Mouse (Mus musculus) layer of hippocampus, adult 8-10 months (tissue): ENCODE measurements at regions not wholly inside any gene's neighbourhood (a gene's known extent, or its start where the extent isn't known, plus 50 kb on each side); places are given as distances from the start of the nearest gene placed in this dataset.

Source experiments
- DNase-seq, 2 experiments: peaks; one replicate each; pipeline ENCODE4 v3.0.0; 2022; ENCODE audit warnings: low spot score in 2 of 2

DNA sequence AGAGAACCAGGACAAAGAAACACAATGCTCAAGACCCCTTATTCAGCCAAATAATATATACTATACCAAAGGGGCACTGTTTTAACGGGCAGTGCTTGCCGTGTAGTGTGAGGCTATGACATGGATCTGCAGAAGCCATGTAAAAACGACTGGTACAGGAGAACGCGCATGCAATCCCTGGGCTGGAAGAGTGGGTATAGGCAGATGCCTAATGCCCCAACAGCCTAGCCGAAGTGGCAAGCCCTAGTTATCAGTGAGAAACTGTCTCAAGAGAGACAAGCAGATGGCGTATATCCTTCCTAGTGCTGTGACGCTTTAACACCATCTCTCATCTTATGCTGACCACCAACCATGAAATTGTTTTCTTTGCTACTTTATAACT is 262.8 kb downstream of the Ankrd50 start:
- no peak for DNase-seq

- peak in 1 of 2 experiments; percentile 53 for DNase-seq
These were observed 263.5 kb downstream of the Ankrd50 start for GRCm38 (mm10) chr3:38220934-38221833.

DNA sequence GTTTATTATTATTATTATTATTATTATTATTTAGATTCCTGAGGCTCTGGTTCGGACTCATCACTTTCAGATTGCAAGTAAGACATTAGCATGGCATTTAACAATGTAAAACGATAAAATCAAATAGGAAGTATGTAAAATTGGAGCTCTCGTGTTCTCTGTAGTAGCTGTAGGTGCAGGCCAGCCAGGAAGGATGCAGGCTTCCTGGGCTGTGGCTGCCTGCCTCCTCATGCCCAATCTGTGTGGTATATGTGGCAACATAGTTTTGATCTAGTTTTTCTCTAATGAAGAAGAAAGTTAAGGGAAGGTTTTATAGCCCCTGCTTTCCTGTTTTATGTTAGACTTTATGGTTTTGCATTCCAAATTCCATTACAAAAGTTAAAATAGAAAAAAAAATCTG is 275.6 kb downstream of the Ankrd50 start:
- no peak for DNase-seq

GRCm38 (mm10) chr3:38207867-38208266 is 276.8 kb downstream of the Ankrd50 start:
- no peak for DNase-seq

DNA sequence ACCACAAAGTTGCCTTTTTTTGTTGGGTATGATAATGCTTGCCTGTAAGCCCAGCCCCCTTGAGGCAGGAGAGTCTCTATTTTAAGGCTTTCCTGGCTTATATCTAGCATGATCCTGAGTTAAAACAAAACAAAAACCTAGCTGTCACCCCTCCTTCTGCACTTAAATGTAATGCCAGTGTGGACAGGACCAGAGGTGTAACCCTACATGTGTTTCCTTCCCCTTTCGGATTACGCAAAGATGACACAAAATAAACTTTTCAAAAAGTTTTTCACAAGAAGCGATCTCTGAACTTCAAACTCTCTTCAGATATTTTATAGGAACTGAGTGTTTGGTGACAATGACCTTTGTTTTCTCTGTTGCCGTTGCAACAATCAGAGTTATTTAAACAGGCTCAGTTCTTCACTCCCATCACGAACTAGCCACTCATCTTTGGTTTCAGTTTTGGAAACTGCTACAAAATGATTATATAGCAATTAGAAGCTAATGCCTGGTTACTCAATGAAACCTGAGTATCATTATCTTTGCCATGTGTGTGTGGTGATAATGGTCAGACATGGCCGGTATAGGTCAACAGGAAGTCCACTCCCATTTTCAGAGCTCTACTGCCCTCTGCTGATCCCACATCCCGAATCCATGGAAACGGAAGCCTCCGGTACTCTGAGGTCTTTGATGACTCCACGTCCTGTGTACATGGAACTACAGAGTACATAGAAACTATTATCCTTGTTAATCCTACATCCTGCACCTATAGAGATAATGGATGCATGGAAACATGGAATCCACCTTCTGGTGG is 282.6 kb downstream of the Ankrd50 start:
- peak; percentile 20 to 43 for DNase-seq

- DNase-seq, result no peak
These were observed 290.6 kb downstream of the Ankrd50 start for GRCm38 (mm10) chr3:38194001-38194400.

- DNase-seq, result no peak
These were observed 297.2 kb downstream of the Ankrd50 start for GRCm38 (mm10) chr3:38187406-38187896.

GRCm38 (mm10) chr3:38186503-38186902 is 298.1 kb downstream of the Ankrd50 start:
- no peak for DNase-seq

DNA sequence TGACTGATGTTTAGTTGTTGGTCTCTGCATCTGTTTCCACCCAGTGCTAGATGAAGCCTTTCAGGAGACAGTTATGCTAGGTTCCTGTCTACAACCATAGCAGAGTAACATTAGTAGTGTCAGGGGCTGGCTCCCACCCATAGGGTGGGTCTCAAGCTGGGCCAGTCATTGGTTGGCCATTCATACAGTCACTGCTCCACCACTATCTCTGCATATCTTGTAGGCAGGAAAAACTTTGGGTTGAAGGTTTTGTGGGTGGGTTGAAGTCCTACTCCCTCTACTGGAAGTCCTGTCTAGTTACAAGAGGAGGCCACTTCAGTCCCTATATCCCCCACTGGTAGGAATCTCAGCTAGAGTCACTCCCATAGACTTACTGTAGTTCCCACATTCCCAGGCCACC is 306.3 kb downstream of the Ankrd50 start:
- DNase-seq, result no peak

- DNase-seq, result no peak
These were observed 308.7 kb downstream of the Ankrd50 start for GRCm38 (mm10) chr3:38175946-38176345.

DNA sequence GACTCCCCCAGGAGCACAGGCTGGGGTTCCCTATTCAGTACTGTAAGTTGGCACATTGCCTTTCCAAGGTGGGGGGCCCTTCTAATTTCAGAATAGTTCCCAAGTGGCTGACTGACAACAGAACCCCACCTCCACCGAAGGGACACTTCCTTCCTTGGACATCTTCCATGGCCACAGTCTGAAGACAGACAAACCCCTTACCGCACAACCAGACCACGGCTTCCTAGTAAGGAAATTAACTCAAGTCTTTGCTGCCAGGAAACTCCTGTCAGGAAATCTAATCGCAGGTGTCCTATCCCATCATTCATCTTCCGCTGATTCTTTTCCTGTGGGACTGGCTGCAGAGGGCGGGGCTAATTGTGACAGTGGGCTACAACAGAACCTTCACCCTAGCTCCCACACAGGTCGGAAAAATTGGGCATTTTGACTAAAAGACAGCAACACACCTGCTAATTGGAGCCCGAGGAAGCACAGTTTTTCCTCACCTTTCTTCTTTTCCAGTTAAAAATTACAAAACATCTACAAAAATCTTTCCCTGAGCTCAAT is 309.8 kb downstream of the Ankrd50 start:
- DNase-seq, result no peak

DNA sequence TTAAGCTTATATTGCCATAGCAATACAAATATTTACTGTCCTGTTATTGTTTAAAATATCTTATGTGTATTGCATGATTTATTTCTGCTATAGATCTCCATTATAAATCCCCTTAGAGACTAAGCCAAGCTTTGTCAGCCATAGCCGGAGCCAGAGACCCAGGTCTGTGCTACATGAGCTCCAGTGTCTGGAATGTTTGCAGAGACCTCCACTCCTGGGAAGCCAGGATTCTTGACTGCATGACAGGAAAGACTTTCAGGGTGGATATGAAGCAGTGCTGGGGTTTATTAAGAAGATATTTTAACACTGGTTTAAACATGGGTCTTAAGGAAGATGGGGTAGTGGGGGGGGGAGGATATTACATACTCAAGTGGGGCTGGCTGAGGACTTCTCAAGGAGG is 332.2 kb downstream of the Ankrd50 start:
- no peak for DNase-seq

- no peak for DNase-seq
These were observed 332.8 kb downstream of the Ankrd50 start for GRCm38 (mm10) chr3:38151821-38152220.

DNA sequence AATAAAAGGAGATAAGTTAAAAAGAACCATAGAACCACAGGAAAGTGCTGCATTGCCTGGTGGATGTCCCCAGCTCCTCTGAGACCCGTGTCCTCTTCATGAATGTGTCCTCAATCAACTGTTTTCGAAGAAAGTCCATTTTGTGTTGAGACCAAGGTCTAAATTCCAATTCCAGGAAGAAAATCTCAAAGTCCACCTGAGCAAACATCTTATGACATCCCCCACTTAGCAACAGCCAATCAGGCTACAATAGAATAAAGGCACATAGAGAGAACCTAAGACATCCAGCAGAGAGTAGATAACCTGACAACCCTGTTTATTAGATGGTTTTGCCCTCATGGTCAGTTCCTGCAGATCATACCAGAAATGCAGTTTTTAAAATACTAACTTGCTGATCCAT is 338.0 kb downstream of the Ankrd50 start:
- DNase-seq, result no peak

- DNase-seq, result no peak
These were observed 339.2 kb downstream of the Ankrd50 start for GRCm38 (mm10) chr3:38145444-38145843.

DNA sequence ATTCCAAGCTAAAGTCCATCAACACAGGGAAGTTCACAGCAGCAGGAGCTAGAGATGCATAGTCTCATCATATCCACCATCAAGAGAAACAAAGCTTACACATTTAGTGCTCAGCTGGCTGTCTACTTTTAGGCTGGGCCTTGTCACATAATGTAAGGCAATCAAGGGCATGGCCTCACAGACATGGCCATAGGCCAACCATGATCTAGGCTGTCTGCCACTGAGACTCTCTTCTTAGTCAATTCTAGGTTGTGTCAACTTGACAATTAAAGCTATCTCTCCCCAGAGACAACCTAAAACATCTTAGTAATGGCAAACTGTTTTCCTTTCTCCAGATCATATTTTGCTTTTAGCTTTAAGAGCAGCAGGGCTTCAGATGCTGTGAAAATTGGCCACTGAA is 340.0 kb downstream of the Ankrd50 start:
- DNase-seq, result no peak

DNA sequence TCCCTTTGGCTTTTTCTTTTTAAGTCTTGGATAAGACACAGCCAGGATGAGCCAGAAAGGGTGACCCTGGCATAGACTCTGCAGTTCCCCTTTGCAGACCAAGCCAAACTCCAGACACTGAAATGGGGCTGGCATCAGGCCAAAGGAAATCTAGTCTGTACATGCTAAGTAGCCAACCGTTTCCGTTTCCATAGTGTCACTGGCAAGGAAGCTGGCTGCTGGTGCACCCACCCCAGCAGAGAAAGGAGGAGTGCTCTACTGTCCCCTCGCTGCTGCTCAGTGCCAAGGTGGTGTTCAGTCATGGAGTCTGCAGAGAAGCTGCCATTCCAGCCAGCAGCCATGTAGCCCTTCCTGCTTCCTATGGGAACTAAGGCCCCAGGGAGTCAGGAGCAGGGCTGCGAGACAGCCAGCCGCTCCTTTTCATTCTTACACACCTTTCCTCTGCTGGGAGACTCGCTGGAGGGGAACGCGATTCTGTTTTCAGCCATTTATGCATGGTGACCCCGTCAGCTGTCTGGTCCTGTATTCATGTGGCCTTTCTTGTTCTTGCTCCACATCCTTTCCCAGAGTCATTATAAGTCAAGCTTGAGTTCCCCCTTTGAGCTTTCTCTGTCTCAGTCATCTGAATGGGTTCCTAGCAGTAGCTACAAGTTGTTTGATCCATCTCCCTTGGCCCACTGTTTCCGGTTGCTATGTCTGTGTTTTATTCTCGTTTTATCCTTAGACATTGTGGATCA is 341.3 kb downstream of the Ankrd50 start:
- peak; percentile 50 for DNase-seq

- peak; percentile 19 to 29 for DNase-seq
These were observed 345.3 kb downstream of the Ankrd50 start for GRCm38 (mm10) chr3:38139387-38139786.

GRCm38 (mm10) chr3:38138014-38138413 is 346.6 kb downstream of the Ankrd50 start:
- no peak for DNase-seq

DNA sequence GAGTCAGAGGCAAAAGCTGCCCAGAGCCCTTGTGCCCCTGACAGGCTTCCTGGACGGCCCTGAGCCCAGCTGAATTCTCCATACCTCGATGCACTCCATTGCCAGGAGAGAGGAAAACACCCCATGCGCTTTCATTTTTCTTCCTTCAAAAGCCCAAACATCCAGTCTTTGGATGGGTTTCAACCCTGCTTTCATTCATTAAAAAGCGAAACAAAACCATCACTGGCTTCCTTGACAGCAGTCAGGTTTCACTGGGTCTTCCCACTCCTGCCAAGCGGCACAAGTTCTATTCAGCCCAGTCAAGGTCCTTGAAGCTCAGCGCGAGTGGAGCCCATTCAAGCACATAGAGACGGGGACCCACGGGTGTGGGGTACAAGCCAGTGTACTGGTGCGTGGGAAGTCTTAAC is 348.8 kb downstream of the Ankrd50 start:
- DNase-seq, result no peak

- no peak for DNase-seq
These were observed 350.2 kb downstream of the Ankrd50 start for GRCm38 (mm10) chr3:38134425-38134824.

DNA sequence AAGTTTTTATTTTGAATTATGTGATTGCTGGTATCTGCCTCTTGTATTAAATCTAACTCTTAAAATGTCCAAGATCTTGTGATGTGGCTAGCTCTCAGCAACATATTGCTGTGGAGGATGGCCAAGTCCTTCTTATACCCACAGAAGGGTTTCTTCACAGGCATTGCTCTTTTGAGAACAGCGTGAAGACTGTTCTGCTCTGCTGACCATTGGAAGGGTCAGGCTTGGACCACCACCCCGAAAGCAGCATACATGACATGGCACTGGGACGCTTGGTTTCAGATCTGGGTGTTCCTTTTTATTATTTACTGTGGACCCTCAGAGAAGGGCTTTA is 352.8 kb downstream of the Ankrd50 start:
- no peak for DNase-seq
